Mouse (Mus musculus) ES-CJ7 (cell line): ENCODE data around the gene Irx6.

Source experiments
- DNase-seq: peaks from one replicate; pipeline ENCODE4 v3.0.0; 2011; ENCODE audit warnings: low read depth, low spot score

Irx6 gene

GRCm38 (mm10) chr8:92674244-92675128 lies at the start of gene Irx6:
TSS of gene Irx6 (plus strand) at chr8:92674288.
- peak; percentile 24 for DNase-seq

GRCm38 (mm10) chr8:92628711-92629650 lies 45.1 kb upstream of the Irx6 start:
- peak; percentile 64 for DNase-seq

DNA sequence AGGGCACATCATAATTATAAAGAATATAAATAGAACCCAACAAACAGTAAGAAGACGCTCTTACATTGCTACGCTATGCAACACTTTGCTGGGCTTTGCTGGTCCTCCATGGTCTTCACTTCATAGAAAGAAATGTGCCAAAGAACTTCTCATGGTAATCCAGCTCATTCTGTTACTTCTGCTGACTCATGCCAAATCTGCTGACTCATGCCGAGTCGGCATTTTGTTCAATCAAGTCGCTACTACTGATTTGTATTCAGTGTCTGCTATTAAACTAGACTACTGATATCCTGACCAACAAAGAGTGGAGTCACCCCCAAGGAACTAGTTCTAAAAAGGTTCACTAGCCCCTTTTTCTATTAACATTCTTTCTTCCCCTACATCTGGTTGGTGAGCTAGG lies 40.9 kb upstream of the Irx6 start:
- DNase-seq = peak; percentile 66

DNA sequence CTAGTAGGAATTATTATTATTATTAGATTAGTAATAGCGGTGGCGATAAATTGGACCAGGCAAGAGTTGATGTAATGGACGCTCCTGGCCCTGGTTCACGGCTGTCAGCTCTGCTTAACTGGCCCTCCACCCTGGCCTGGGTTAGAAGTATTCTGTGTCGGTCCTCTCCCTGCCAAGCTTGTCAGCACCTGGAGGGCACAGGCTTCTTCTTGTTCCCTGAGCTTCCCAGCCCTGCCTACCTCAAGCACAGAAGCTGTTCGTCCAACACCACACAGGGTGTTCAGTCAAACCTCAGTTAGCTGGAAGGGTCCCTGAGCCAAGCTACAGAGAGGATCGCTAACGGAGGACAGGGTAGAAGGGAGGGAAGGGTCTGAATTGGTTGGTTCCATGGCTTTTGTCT lies 33.3 kb upstream of the Irx6 start:
- DNase-seq = no peak

DNA sequence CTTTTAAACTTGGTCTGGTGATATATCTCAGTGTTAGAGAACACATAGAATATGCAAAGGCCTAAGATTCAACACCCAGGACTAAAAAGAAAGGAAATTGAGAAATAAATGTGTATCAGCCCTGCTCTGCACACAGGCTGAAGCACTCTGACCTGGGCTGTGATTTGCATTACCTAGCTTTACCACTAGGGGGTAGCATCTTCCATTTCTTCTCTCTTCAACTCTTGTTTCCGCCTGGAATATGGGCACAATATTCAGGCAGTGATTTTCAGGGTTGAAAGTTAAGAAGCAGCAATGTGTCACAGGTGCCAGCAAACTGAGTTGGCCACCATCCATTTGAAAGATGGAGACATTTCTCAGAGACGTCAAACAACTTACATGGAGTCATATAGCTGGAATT lies 27.5 kb upstream of the Irx6 start:
- DNase-seq = peak; percentile 71

DNA sequence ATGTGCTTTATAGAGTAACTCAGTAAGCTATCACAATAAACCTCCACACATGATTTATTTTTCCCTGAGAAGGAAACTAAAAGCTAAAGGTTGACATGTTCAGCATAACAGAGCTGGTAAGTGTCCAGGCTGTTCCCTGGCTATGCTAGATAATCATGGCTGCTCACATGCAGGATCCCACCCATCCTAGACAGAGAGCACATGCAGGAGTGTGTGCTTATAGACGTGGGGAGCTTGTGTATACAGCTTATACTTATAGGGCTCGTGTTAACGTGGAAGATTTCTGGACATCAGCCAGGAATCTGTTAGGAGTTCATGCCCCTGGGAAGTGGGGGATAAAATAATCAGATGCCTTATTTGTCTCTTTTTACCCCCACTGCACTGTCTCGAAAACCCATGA lies 9.9 kb upstream of the Irx6 start:
- DNase-seq = no peak

- DNase-seq = no peak
Measured at GRCm38 (mm10) chr8:92670236-92670635, 3.9 kb upstream of the Irx6 start.

DNA sequence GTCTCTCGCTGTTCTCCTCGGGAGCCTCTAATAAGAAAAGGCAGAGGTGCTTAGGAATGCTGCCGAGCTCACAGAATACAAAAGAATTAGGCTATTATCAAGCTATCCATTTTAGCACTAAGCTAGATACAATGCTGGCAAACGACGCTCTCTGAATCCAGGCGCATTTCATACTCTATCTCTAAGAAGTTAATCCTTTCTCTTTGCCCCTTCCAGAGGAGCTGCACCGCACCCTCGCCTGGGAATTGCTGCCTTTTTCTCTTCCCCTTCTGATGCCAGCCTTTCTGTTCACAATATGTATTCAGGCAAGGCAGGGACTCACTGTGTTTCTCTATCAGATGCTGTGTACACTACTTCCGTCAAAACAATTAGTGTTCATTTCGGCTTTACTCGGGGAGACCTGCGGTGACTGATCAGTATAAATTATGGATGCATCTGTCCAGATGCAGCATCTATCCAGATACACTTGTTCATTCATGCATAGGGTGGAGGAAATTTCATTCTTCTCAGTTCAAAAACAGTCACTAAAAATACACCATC lies 3.4 kb upstream of the Irx6 start:
- no peak for DNase-seq

- no peak for DNase-seq
Measured at GRCm38 (mm10) chr8:92671892-92672291, 2.2 kb upstream of the Irx6 start.

DNA sequence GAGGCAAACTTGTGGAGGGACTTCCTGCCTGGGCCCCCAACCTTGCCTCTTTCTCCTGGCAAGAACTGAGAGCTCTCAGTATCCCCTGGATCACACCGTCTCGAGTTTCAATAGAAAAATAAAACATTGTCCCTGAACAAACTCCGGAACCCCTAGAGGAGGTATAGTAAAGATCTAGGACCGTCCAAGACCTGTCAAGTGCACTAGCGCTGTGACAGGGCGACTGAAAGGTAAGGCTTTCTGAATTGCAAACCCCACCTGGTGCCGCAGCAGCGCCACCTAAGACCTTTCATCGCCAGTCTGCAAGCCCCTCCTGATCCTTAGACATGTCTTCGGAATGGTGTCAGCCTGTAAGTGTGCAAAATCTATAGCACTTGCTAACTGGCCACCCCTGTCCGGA lies 987 bp upstream of the Irx6 start:
- DNase-seq = peak; percentile 47

- DNase-seq = peak; percentile 59
Measured at GRCm38 (mm10) chr8:92673555-92674243, 389 bp upstream of the Irx6 start.

DNA sequence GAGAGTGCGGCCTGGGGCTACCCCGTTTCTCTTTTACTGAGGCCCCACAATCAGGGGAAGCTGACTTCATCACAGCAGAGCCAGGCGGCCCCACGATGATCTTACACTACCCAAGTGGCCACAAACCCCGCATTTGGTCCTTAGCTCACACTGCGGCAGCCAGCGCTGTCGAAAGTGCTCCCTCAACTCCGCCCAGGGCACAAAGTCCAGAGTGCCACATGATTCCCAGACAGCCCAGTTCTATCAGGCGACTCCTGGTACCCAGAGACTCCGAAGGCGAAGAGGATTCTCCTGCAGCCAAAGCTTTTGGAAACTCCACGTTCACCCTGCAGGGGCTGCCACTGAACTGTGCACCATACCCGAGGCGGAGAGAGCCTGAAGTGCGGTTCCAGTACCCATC lies 4.3 kb downstream of the Irx6 start:
- DNase-seq = peak; percentile 18

DNA sequence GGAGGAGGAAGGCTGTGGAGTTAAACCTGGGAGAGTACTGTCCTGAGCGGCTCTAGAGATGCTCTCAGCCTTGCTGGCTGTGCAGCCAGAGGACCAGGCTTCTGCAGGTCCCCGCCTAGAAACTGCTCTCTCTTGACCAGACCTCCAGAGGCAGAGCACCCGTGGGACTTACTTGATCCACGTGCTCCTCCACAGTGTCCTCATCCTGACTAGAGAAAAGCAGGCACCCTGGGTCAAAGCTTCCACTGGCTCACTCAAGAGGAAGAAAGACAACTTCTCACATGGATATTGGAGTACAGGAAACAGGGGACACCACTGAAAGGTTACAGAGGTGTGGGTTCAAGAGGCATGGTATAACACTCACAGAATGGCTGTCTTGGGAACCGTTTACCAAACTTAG lies 23.3 kb downstream of the Irx6 start:
- no peak for DNase-seq

DNA sequence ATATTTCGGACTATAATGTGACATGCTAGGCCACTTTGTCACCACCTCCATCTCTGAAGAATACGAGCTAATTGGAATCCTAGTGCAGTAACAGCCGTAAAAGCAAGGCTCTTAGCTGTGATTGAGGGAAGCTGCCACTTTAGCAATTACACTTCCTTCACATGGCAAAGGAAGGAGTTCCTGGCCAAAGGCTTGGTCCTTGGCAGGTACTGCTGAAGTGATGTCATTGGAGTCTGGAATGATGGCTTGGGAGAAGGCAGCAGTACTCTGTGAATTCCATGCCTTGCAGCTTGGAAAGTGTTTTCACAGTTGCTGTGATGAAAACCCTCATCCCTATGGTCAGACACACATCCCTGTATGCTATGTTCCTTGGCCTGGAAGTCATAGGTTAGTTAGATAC lies 24.3 kb downstream of the Irx6 start:
- no peak for DNase-seq

DNA sequence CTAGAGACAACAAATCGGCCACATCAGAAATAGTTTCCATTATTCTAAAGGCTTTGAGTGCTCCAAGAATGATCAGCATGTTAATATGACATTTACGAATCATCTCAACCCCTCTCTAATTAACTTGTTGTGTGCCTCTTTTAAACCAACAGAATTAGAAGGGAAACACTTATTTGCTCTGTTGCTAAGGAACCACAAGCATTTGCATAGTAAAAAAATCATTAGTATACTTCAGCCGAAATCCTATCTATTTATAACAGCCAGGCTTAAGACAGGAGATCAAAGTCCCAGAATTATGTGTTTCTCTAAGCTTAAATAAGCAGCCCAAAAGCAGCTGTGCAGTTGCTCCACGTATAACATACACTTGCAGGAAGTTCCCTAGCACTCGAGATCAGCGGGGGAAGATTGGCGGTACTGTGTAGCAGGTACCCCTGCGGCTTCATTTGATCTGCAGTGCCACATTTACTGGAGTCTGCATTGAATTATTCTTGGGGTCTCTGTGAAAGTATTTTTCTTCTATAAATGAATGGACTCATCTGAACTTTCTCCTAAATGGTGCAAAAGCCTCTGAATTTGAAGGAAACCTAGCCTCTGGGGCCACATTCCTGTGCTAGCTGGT lies 25.9 kb downstream of the Irx6 start:
- no peak for DNase-seq

GRCm38 (mm10) chr8:92703375-92703774 lies 29.3 kb downstream of the Irx6 start:
- no peak for DNase-seq

GRCm38 (mm10) chr8:92706311-92706710 lies 32.2 kb downstream of the Irx6 start:
- DNase-seq = no peak

DNA sequence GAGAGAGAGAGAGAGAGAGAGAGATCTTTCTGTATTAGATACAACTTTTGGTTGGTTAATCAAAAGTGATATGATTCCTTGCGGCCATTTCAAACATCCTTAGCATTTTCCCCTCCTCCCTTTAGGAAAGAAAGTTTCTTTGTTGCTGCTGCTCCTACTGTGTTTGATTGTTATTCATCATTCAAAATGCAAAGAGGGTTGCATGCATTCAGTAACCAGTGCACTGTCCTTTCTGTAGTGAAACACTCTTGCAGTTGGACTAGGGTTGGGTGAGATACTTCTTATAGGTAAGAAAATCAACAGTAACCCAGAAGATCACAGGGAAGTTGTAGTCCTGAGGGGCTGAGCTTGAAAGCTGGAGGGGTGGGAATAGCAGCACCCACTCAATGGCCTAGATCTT lies 39.2 kb downstream of the Irx6 start:
- DNase-seq = peak; percentile 69

- DNase-seq = no peak
Measured at GRCm38 (mm10) chr8:92717418-92717817, 43.3 kb downstream of the Irx6 start.

- DNase-seq = no peak
Measured at GRCm38 (mm10) chr8:92718057-92718456, 44.0 kb downstream of the Irx6 start.

DNA sequence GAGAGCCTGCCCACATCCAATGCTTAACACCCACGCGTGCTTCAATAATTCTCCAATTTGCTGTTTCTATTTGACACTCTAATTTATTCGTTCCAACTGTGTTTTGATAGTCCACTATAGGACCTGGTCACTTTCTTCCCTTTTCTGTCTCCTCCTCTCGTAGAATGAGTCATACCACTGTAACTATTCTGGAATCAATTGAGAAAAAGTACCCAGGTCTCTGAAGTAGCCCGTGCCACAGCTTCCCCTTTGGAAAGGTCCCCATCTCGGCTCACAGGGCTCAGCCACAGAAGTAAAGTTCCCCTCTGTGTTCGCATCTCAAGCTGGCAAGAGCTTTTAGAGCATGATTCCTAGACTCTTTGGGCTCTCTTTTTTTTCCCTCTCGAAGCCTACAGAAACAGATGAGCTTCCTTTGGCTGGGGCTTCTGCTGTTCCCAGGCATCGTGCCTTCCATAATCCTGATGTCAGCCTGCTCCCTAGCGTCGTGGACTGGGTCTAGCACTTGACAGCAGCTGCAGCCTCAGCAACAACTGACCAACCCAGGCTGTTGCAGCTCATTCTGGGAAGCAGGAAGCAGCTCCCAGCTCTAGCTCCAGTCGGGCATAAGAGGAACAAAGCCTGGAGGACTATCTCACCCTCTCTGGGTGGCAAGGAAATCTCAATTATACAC lies 47.3 kb downstream of the Irx6 start:
- peak; percentile 42 for DNase-seq
